Mouse (Mus musculus) stomach, embryonic 14.5 days (tissue): ENCODE measurements at regions not wholly inside any gene's neighbourhood (a gene's known extent, or its start where the extent isn't known, plus 50 kb on each side); places are given as distances from the start of the nearest gene placed in this dataset. TPM values are rescaled to one million over a fixed set of nuclear protein-coding genes. Genes with fewer than 3 reads are reported as not detected.

Experiments
- ATAC-seq: fragments of 200-750 bp; cut with Nextera tagmentation; 2 replicates; pipeline ENCODE4 v1.8.0; 2017; ENCODE audit warnings: low read depth, moderate TSS enrichment; ENCODE audit not compliant: insufficient number of reproducible peaks, insufficient read depth, low FRiP score
- H3K27ac ChIP-seq: fragments of 300-500 bp; sonication (generic); 2 replicates; pipeline ENCODE4 v1.5.1; 2014; ENCODE audit warnings: mild to moderate bottlenecking, low read length, moderate library complexity, mixed read lengths
- H3K27me3 ChIP-seq: fragments of 300-500 bp; sonication (generic); 2 replicates; pipeline ENCODE4 v1.6.1; 2014; ENCODE audit warnings: low read length, control low read depth, mixed read lengths; ENCODE audit not compliant: control insufficient read depth, insufficient read depth
- H3K36me3 ChIP-seq: fragments of 300-500 bp; sonication (generic); 2 replicates; pipeline ENCODE4 v1.6.1; 2014; ENCODE audit warnings: mild to moderate bottlenecking, control low read depth, low read length, moderate library complexity, mixed read lengths; ENCODE audit not compliant: control insufficient read depth, insufficient read depth
- H3K4me1 ChIP-seq: fragments of 300-500 bp; sonication (generic); 2 replicates; pipeline ENCODE4 v1.6.1; 2014; ENCODE audit warnings: low read length, control low read depth, mixed read lengths; ENCODE audit not compliant: control insufficient read depth, insufficient read depth
- H3K4me2 ChIP-seq: fragments of 300-500 bp; sonication (generic); replicated peaks from 2 replicates; pipeline ENCODE4 v1.6.1; 2014; ENCODE audit warnings: low read depth, low read length, control low read depth
- H3K4me3 ChIP-seq: fragments of 300-500 bp; sonication (generic); 2 replicates; pipeline ENCODE4 v1.5.1; 2014; ENCODE audit warnings: low read depth, low read length, control low read depth
- H3K9ac ChIP-seq: fragments of 300-500 bp; sonication (generic); replicated peaks from 2 replicates; pipeline ENCODE4 v1.6.1; 2014; ENCODE audit warnings: low read depth, mild to moderate bottlenecking, control low read depth, low read length, moderate library complexity, mixed read lengths
- H3K9me3 ChIP-seq: fragments of 300-500 bp; sonication (generic); 2 replicates; pipeline ENCODE4 v1.6.1; 2016; ENCODE audit warnings: low read depth, low read length, control low read depth; ENCODE audit not compliant: control insufficient read depth
- WGBS: fragments of 180-500 bp; shearing (Covaris S2); extraction: QIAGEN DNeasy Blood & Tissue Kit; methylation state at CpG from one replicate; pipeline ENCODE4 v1.1.7; 2014; 5-methylcytosine and 5-hydroxymethylcytosine counted together
- microRNA-seq: library from miRNA; unstranded; fragments of <30 nt; microRNA quantifications from one replicate; pipeline ENCODE4, GENCODE M21; 2016

GRCm38 (mm10) chr14:109840354-109841104 lies 914.4 kb downstream of the Slitrk6 start:
- no peaks in the 10 kb centered on the region for H3K9me3 ChIP-seq
- 35% methylated on average over 6 of the region's 6 CpGs for WGBS
- H3K27me3 ChIP-seq, result no peaks in the 10 kb centered on the region
- no peak overlapping the region for H3K4me2 ChIP-seq
- no peak for ATAC-seq
- H3K36me3 ChIP-seq, result no peaks in the 10 kb centered on the region
- H3K27ac ChIP-seq, result no peak overlapping the region
- no peak overlapping the region for H3K9ac ChIP-seq
- no peak overlapping the region for H3K4me3 ChIP-seq
- H3K4me1 ChIP-seq, result no peaks in the 10 kb centered on the region

GRCm38 (mm10) chr14:109802522-109803126 lies 888.7 kb upstream of the Slitrk1 start:
- 69% methylated on average over 3 of the region's 3 CpGs for WGBS
- ATAC-seq, result no peak
- no peaks in the 10 kb centered on the region for H3K9me3 ChIP-seq
- H3K4me2 ChIP-seq, result no peak overlapping the region
- H3K9ac ChIP-seq, result no peak overlapping the region
- H3K4me3 ChIP-seq, result no peak overlapping the region
- H3K4me1 ChIP-seq, result no peaks in the 10 kb centered on the region
- H3K36me3 ChIP-seq, result no peaks in the 10 kb centered on the region
- H3K27me3 ChIP-seq, result no peaks in the 10 kb centered on the region
- no peak overlapping the region for H3K27ac ChIP-seq

GRCm38 (mm10) chr14:109772246-109772645 lies 858.3 kb upstream of the Slitrk1 start:
- H3K27me3 ChIP-seq, result no peaks in the 10 kb centered on the region
- no peak overlapping the region for H3K4me3 ChIP-seq
- H3K4me1 ChIP-seq, result no peaks in the 10 kb centered on the region
- no peaks in the 10 kb centered on the region for H3K9me3 ChIP-seq
- H3K4me2 ChIP-seq, result no peak overlapping the region
- no peak for ATAC-seq
- 83% methylated on average over 1 of the region's 1 CpGs for WGBS
- no peaks in the 10 kb centered on the region for H3K36me3 ChIP-seq
- no peak overlapping the region for H3K27ac ChIP-seq
- no peak overlapping the region for H3K9ac ChIP-seq

- Histone ChIP-seq H3K9ac (no peak overlapping the region), H3K4me1 (no peaks in the 10 kb centered on the region), H3K9me3 (no peaks in the 10 kb centered on the region), H3K36me3 (no peaks in the 10 kb centered on the region), H3K27me3 (no peaks in the 10 kb centered on the region), H3K4me2 (no peak overlapping the region), H3K4me3 (no peak overlapping the region), H3K27ac (no peak overlapping the region)
- 85% methylated on average over 1 of the region's 1 CpGs for WGBS
- ATAC-seq, result no peak
Measured at GRCm38 (mm10) chr14:109760892-109761291, 846.9 kb upstream of the Slitrk1 start.

Small RNA genes in the stretch of these regions (microRNA-seq; reads per million reads assigned to microRNA genes)
- gene Gm24369, result not detected
